Mouse (Mus musculus) midbrain, embryonic 16.5 days (tissue): ENCODE measurements around the gene Ptprt. TPM values are rescaled to one million over a fixed set of nuclear protein-coding genes. Genes with fewer than 3 reads are reported as not detected.

Source experiments
- ATAC-seq: fragments of 200-750 bp; cut with Nextera tagmentation; 2 replicates; pipeline ENCODE4 v1.8.0; 2017; ENCODE audit warnings: moderate TSS enrichment
- H3K27ac ChIP-seq: fragments of 300-500 bp; sonication (generic); 2 replicates; pipeline ENCODE4 v1.5.1; 2014; ENCODE audit warnings: mild to moderate bottlenecking, low read length, mixed read lengths
- H3K27me3 ChIP-seq: fragments of 300-500 bp; sonication (generic); 2 replicates; pipeline ENCODE4 v1.6.1; 2014; ENCODE audit warnings: low read depth, low read length, mixed read lengths; ENCODE audit not compliant: control insufficient read depth, insufficient read depth
- H3K36me3 ChIP-seq: fragments of 300-500 bp; sonication (generic); 2 replicates; pipeline ENCODE4 v1.6.1; 2014; ENCODE audit warnings: mild to moderate bottlenecking, low read length, moderate library complexity, mixed read lengths; ENCODE audit not compliant: control insufficient read depth, insufficient read depth
- H3K4me1 ChIP-seq: fragments of 300-500 bp; sonication (generic); 2 replicates; pipeline ENCODE4 v1.6.1; 2014; ENCODE audit warnings: mild to moderate bottlenecking, low read length, mixed read lengths; ENCODE audit not compliant: control insufficient read depth, insufficient read depth
- H3K4me2 ChIP-seq: fragments of 300-500 bp; sonication (generic); 2 replicates; pipeline ENCODE4 v1.6.1; 2014; ENCODE audit warnings: mild to moderate bottlenecking, low read length, mixed read lengths
- H3K4me3 ChIP-seq: fragments of 300-500 bp; sonication (generic); 2 replicates; pipeline ENCODE4 v1.5.1; 2014; ENCODE audit warnings: low read depth, mild to moderate bottlenecking, low read length, moderate library complexity, mixed read lengths
- H3K9ac ChIP-seq: fragments of 300-500 bp; sonication (generic); 2 replicates; pipeline ENCODE4 v1.6.1; 2014; ENCODE audit warnings: low read depth, low read length, mixed read lengths
- H3K9me3 ChIP-seq: fragments of 300-500 bp; sonication (generic); replicated peaks from 2 replicates; pipeline ENCODE4 v1.6.1; 2014; ENCODE audit warnings: mild to moderate bottlenecking, low read length, mixed read lengths; ENCODE audit not compliant: control insufficient read depth, poor library complexity, severe bottlenecking
- WGBS: fragments of 180-500 bp; shearing (Covaris S2); extraction: QIAGEN DNeasy Blood & Tissue Kit; methylation state at CpG from one replicate; pipeline ENCODE4 v1.1.7; 2014; 5-methylcytosine and 5-hydroxymethylcytosine counted together
- polyA plus RNA-seq: library from polyadenylated mRNA; unstranded; fragments of >200 nt; fragmentation: Nextera tagmentation; extraction: Ambion mirVana; gene quantifications from 2 replicates; pipeline ENCODE4 v1.2.1, GENCODE M21; 2015

The Ptprt gene
- polyA plus RNA-seq, 1 experiment from 2014 or later: 12.4 TPM

- Histone ChIP-seq H3K9ac (no peak overlapping the region), H3K4me2 (no peak overlapping the region), H3K9me3 (no peaks in the 10 kb centered on the region), H3K4me1 (no peaks in the 10 kb centered on the region), H3K36me3 (no peaks in the 10 kb centered on the region), H3K27ac (no peak overlapping the region), H3K4me3 (no peak overlapping the region), H3K27me3 (no peaks in the 10 kb centered on the region)
- ATAC-seq: no peak
- WGBS: 53% methylated on average over 7 of the region's 7 CpGs
These were observed 699.5 kb downstream of the Ptprt start for GRCm38 (mm10) chr2:161961179-161962163.

- ATAC-seq: no peak
- H3K4me2 ChIP-seq: no peak overlapping the region
- no peak overlapping the region for H3K27ac ChIP-seq
- no peak overlapping the region for H3K9ac ChIP-seq
- WGBS: 96% methylated on average over 6 of the region's 6 CpGs
- H3K4me3 ChIP-seq: no peak overlapping the region
- no peaks in the 10 kb centered on the region for H3K36me3 ChIP-seq
- H3K27me3 ChIP-seq: no peaks in the 10 kb centered on the region
- no peaks in the 10 kb centered on the region; the same call in 1 of the 2 replicates for H3K9me3 ChIP-seq
- H3K4me1 ChIP-seq: no peaks in the 10 kb centered on the region
These were observed 715.5 kb downstream of the Ptprt start for GRCm38 (mm10) chr2:161945424-161945823.

- ATAC-seq: no peak
- H3K9me3 ChIP-seq: no peaks in the 10 kb centered on the region; the same call in 1 of the 2 replicates
- H3K27me3 ChIP-seq: no peaks in the 10 kb centered on the region
- H3K4me3 ChIP-seq: no peak overlapping the region
- WGBS: 83% methylated on average over 4 of the region's 4 CpGs
- no peak overlapping the region for H3K27ac ChIP-seq
- no peaks in the 10 kb centered on the region for H3K4me1 ChIP-seq
- H3K36me3 ChIP-seq: no peaks in the 10 kb centered on the region
- H3K9ac ChIP-seq: no peak overlapping the region
- H3K4me2 ChIP-seq: no peak overlapping the region
These were observed 716.3 kb downstream of the Ptprt start for GRCm38 (mm10) chr2:161944689-161945088.

- no peak for ATAC-seq
- Histone ChIP-seq H3K36me3 (no peaks in the 10 kb centered on the region), H3K27me3 (no peaks in the 10 kb centered on the region), H3K4me3 (no peak overlapping the region), H3K4me1 (no peaks in the 10 kb centered on the region), H3K9me3 (no peaks in the 10 kb centered on the region; the same call in 1 of the 2 replicates), H3K9ac (no peak overlapping the region), H3K4me2 (no peak overlapping the region), H3K27ac (no peak overlapping the region)
- WGBS: 82% methylated on average over 2 of the region's 2 CpGs
These were observed 719.0 kb downstream of the Ptprt start for GRCm38 (mm10) chr2:161941991-161942390.

DNA sequence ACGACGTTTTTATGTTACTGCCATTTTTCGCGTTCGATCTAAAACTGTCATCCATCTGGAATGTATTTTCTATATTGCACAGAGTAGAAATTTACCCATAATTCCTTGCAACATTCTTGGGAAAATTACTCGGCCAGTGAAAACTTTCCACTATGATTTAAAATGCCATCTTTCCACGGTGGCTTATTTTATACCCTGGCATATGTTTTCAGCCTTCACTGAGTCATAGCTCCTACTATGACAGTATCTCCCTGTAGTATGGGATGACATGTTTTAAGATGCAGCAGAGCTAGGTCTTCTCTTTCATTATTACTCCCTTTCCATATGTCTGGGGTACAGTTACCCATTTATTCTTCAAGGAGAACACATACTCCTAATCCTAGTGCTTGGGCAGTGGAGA lies 753.7 kb downstream of the Ptprt start:
- Histone ChIP-seq H3K9ac (no peak overlapping the region), H3K4me2 (no peak overlapping the region), H3K27me3 (no peaks in the 10 kb centered on the region), H3K9me3 (no peaks in the 10 kb centered on the region), H3K4me3 (no peak overlapping the region), H3K36me3 (no peaks in the 10 kb centered on the region), H3K27ac (no peak overlapping the region), H3K4me1 (no peaks in the 10 kb centered on the region)
- no peak for ATAC-seq
- 93% methylated on average over 7 of the region's 7 CpGs for WGBS

DNA sequence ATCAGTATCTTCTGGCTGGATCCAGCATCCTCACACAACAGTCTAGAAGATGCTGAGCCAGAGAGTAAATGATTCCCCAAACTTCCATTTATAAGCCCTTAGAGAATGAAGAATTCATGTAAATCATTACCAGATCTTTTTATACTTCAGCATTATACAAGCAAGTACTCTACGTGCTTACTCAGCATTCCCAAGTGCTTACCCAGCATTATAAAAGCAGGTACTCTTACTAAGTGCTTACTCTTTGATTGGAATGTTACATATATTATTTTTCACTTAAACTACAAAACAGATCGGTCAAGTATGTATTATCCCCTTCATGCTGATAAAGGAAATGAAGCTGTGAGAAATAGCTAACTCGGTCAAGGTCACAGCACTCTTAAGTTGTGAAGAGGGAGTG lies 758.8 kb downstream of the Ptprt start:
- 94% methylated on average over 3 of the region's 3 CpGs for WGBS
- H3K9ac ChIP-seq: no peak overlapping the region
- no peaks in the 10 kb centered on the region for H3K9me3 ChIP-seq
- no peak overlapping the region for H3K4me3 ChIP-seq
- no peak for ATAC-seq
- no peak overlapping the region for H3K27ac ChIP-seq
- no peaks in the 10 kb centered on the region for H3K36me3 ChIP-seq
- no peaks in the 10 kb centered on the region for H3K27me3 ChIP-seq
- no peak overlapping the region for H3K4me2 ChIP-seq
- no peaks in the 10 kb centered on the region for H3K4me1 ChIP-seq

GRCm38 (mm10) chr2:161884446-161884845 lies 776.5 kb downstream of the Ptprt start:
- Histone ChIP-seq H3K4me2 (no peak overlapping the region), H3K9me3 (no peaks in the 10 kb centered on the region), H3K27ac (no peak overlapping the region), H3K36me3 (no peaks in the 10 kb centered on the region), H3K27me3 (no peaks in the 10 kb centered on the region), H3K4me3 (no peak overlapping the region), H3K4me1 (no peaks in the 10 kb centered on the region), H3K9ac (no peak overlapping the region)
- ATAC-seq: no peak
- WGBS: 94% methylated on average over 4 of the region's 4 CpGs

- H3K9ac ChIP-seq: no peak overlapping the region
- no peak overlapping the region for H3K27ac ChIP-seq
- WGBS: 71% methylated on average over 4 of the region's 4 CpGs
- no peaks in the 10 kb centered on the region for H3K4me1 ChIP-seq
- H3K36me3 ChIP-seq: no peaks in the 10 kb centered on the region
- no peak for ATAC-seq
- H3K4me3 ChIP-seq: no peak overlapping the region
- no peaks in the 10 kb centered on the region for H3K27me3 ChIP-seq
- H3K4me2 ChIP-seq: no peak overlapping the region
- no peaks in the 10 kb centered on the region for H3K9me3 ChIP-seq
These were observed 778.4 kb downstream of the Ptprt start for GRCm38 (mm10) chr2:161882580-161882979.

- WGBS: 61% methylated on average over 3 of the region's 3 CpGs
These were observed 780.0 kb downstream of the Ptprt start for GRCm38 (mm10) chr2:161880941-161881340.

More at GRCm38 (mm10) chr2:161880941-161881340, 780.0 kb downstream of the Ptprt start:
- no peaks in the 10 kb centered on the region for H3K36me3 ChIP-seq
- no peak overlapping the region for H3K27ac ChIP-seq
- no peak overlapping the region for H3K4me2 ChIP-seq
- H3K4me1 ChIP-seq: no peaks in the 10 kb centered on the region
- H3K9ac ChIP-seq: no peak overlapping the region
- H3K27me3 ChIP-seq: no peaks in the 10 kb centered on the region
- no peaks in the 10 kb centered on the region for H3K9me3 ChIP-seq
- no peak for ATAC-seq
- H3K4me3 ChIP-seq: no peak overlapping the region
